Mouse (Mus musculus): ENCODE measurements around the gene Prss48.
"Not testable (repeated sequence)": the region's sequence is repeated elsewhere in the genome, so short reads cannot be mapped to it uniquely, and the experiment has no call there.

Prss48 gene

GRCm38 (mm10) chr3:86002940-86003339, 649 bp upstream of the Prss48 start:
- no peak for DNase-seq (ENCODE audit: low spot score)

GRCm38 (mm10) chr3:86001271-86001670, 1.0 kb downstream of the Prss48 start:
- DNase-seq (ENCODE audit: low spot score), result no peak

GRCm38 (mm10) chr3:85994645-85995044, 7.6 kb downstream of the Prss48 start:
- no peak for DNase-seq (ENCODE audit: low spot score)

- no peak for DNase-seq (ENCODE audit: low spot score)
Observed at GRCm38 (mm10) chr3:85993744-85994143, 8.5 kb downstream of the Prss48 start.

- peak; percentile 67 for DNase-seq (ENCODE audit: low spot score)
Observed at GRCm38 (mm10) chr3:85991802-85992156, 10.5 kb downstream of the Prss48 start.

GRCm38 (mm10) chr3:85991140-85991801, 11.0 kb downstream of the Prss48 start:
- peak; percentile 51 for DNase-seq (ENCODE audit: low spot score)

- DNase-seq (ENCODE audit: low spot score), result no peak
Observed at GRCm38 (mm10) chr3:85987225-85987624, 15.1 kb downstream of the Prss48 start.

- no peak for DNase-seq (ENCODE audit: low spot score)
Observed at GRCm38 (mm10) chr3:85984537-85984936, 17.8 kb downstream of the Prss48 start.

GRCm38 (mm10) chr3:85981761-85982160, 20.5 kb downstream of the Prss48 start:
- DNase-seq (ENCODE audit: low spot score), result not testable (repeated sequence)

- no peak for DNase-seq (ENCODE audit: low spot score)
Observed at GRCm38 (mm10) chr3:85980036-85980435, 22.3 kb downstream of the Prss48 start.

GRCm38 (mm10) chr3:85974451-85974850, 27.8 kb downstream of the Prss48 start:
- DNase-seq (ENCODE audit: low spot score), result no peak

GRCm38 (mm10) chr3:85973376-85974140, 28.7 kb downstream of the Prss48 start:
- DNase-seq (ENCODE audit: low spot score), result no peak

GRCm38 (mm10) chr3:85971599-85971975, 30.7 kb downstream of the Prss48 start:
- DNase-seq (ENCODE audit: low spot score), result no peak

- DNase-seq (ENCODE audit: low spot score), result no peak
Observed at GRCm38 (mm10) chr3:85970742-85971598, 31.3 kb downstream of the Prss48 start, which contains the start of gene Sh3d19. Gene Sh3d19, plus strand, starts transcription at chr3:85971109.

- DNase-seq (ENCODE audit: low spot score), result no peak
Observed at GRCm38 (mm10) chr3:85969040-85969439, 33.3 kb downstream of the Prss48 start.

GRCm38 (mm10) chr3:85965479-85965878, 36.8 kb downstream of the Prss48 start:
- no peak for DNase-seq (ENCODE audit: low spot score)

GRCm38 (mm10) chr3:85961134-85961533, 41.2 kb downstream of the Prss48 start:
- DNase-seq (ENCODE audit: low spot score), result no peak

- no peak for DNase-seq (ENCODE audit: low spot score)
Observed at GRCm38 (mm10) chr3:85959669-85960068, 42.6 kb downstream of the Prss48 start.

GRCm38 (mm10) chr3:85955704-85956103, 46.6 kb downstream of the Prss48 start:
- DNase-seq (ENCODE audit: low spot score), result no peak

GRCm38 (mm10) chr3:85955269-85955668, 47.0 kb downstream of the Prss48 start:
- no peak for DNase-seq (ENCODE audit: low spot score)

GRCm38 (mm10) chr3:85952696-85953283, 49.5 kb downstream of the Prss48 start:
- DNase-seq (ENCODE audit: low spot score), result no peak

GRCm38 (mm10) chr3:85950914-85951313, 51.4 kb downstream of the Prss48 start:
- DNase-seq (ENCODE audit: low spot score), result no peak
